Mouse (Mus musculus): Measurements from ENCODE around the gene Zg16. TPM values are rescaled to one million over a fixed set of nuclear protein-coding genes. Genes with fewer than 3 reads are reported as not detected.
"Not testable (repeated sequence)": the region's sequence is repeated elsewhere in the genome, so short reads cannot be mapped to it uniquely, and the experiment has no call there.

The Zg16 gene
- total RNA-seq, 2 experiments from 2014 or later: not detected

GRCm38 (mm10) chr7:127104560-127105332 is 17.6 kb upstream of the Zg16 start:
- DNase-seq (ENCODE audit: low spot score in 2 of 2): peak; percentile 60 to 71

- no peak for DNase-seq (ENCODE audit: low spot score in 2 of 2)
Observed at GRCm38 (mm10) chr7:127103960-127104359, 16.8 kb upstream of the Zg16 start.

GRCm38 (mm10) chr7:127102148-127102547 is 15.0 kb upstream of the Zg16 start:
- DNase-seq (ENCODE audit: low spot score in 2 of 2): no peak

GRCm38 (mm10) chr7:127101451-127102016 is 14.4 kb upstream of the Zg16 start:
- no peak for DNase-seq (ENCODE audit: low spot score in 2 of 2)

DNA sequence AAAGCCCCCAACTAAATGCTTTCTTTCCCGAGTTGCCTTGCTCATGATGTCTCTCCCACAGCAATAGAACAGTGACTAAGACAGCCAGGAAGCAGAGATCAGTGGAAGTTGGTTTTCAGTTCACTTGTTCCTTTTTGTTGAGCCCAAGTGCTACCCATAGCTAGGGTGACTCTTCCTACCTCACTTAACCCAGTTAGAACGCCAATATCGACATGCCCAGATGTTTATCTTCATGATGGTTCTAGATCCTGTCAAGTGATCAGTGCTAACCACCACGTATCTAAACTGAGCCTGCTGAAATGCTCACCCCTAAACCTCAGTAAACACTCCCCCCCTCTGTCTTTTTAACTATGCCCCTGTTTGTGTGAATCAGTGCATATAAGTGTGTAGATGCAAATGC is 12.4 kb upstream of the Zg16 start:
- no peak for DNase-seq (ENCODE audit: low spot score in 2 of 2)

GRCm38 (mm10) chr7:127098950-127099349 is 11.8 kb upstream of the Zg16 start:
- no peak for DNase-seq (ENCODE audit: low spot score in 2 of 2)

GRCm38 (mm10) chr7:127098521-127098920 is 11.4 kb upstream of the Zg16 start:
- no peak for DNase-seq (ENCODE audit: low spot score in 2 of 2)

GRCm38 (mm10) chr7:127096456-127096855 is 9.3 kb upstream of the Zg16 start:
- no peak for DNase-seq (ENCODE audit: low spot score in 2 of 2)

- DNase-seq (ENCODE audit: low spot score in 2 of 2): no peak
Observed at GRCm38 (mm10) chr7:127093914-127094313, 6.8 kb upstream of the Zg16 start.

DNA sequence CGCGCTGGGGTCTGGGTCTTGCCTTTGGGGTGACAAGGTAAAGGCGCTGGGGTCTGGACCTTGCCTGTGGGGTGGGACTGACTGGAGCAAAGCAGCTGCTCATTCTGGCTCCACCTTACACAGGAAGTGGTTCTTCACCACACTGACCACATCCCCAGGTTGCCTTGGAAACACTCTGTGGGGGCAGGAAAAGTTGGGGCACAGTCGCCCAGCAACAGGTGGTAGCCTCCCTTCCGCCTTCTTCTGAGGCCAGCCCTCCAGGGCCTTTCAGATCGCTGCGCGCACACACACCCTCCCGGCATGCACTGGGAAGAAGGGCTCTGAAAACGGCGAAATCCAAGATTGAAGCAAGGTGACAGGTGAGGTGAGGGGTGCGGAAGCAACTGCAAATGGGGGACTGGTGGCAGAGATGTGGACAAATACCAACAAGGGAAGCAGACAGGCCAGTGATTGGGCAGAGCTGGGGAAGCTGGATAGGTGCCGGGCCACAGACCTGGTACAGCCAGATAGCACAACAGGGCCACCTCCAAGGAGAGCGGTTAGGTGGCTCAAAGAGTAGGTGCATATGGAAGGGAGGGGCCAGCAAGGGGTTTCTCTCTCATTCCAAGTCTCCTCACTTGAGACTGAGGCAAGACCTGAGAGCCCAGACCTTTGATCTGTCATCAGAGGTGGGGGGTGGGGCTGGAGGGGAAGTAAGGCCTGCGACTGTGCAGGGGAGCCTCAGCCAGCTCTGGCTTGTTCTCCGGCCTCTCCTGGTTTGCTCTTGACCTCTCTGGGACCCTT is 4.2 kb upstream of the Zg16 start, which contains the start of gene AI467606:
Gene AI467606 (plus strand): TSS at position 246 of the 783 bp plus-strand sequence.
- DNase-seq (ENCODE audit: low spot score in 2 of 2): peak in 1 of 2 experiments; percentile 35

- no peak for DNase-seq (ENCODE audit: low spot score in 2 of 2)
Observed at GRCm38 (mm10) chr7:127090154-127091113, 3.3 kb upstream of the Zg16 start.

- DNase-seq (ENCODE audit: low spot score in 2 of 2): no peak
Observed at GRCm38 (mm10) chr7:127088901-127089845, 2.0 kb upstream of the Zg16 start.

- DNase-seq (ENCODE audit: low spot score in 2 of 2): no peak
Observed at GRCm38 (mm10) chr7:127088083-127088482, 955 bp upstream of the Zg16 start.

DNA sequence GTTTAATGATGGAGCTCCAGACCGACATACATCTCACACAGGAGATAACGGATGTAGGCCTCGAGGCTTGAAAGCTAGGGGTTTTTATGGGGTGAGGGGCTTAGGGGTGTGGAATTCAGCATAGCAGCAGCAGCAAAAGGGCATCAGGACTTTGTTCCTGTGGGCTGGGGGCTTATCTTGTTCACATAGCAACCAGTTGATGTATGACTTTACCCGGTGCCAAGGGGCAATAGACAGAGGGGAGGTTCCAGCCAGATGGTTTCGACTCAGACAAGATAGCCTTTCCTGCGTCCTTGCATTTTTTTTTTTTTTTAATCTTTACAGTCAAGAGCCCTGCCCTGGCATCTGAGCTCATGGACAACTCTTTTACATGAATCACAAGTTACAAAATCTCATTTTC is 1.4 kb downstream of the Zg16 start:
- DNase-seq (ENCODE audit: low spot score in 2 of 2): not testable (repeated sequence)

- DNase-seq (ENCODE audit: low spot score in 2 of 2): no peak
Observed at GRCm38 (mm10) chr7:127084794-127085193, 2.3 kb downstream of the Zg16 start.

- DNase-seq (ENCODE audit: low spot score in 2 of 2): no peak
Observed at GRCm38 (mm10) chr7:127083689-127084088, 3.4 kb downstream of the Zg16 start.

DNA sequence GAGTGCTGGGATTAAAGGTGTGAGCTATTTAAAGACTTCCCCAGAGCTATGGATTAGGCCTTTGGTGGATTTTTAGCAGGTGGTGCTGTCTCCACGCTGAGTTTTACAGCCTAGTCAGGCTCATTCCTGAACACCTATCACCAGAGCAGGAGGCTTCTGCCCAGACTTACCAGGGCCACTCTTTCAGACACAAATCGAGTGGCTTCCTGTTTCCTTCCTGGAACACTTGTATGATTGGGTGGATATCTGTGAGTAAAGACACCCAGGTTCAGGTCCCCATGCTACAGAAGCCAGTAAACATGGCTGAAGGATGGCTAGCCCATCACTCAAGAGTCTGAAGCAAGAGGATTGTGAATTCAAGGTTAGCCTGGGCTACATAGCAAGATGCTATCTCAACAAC is 4.1 kb downstream of the Zg16 start:
- DNase-seq (ENCODE audit: low spot score in 2 of 2): no peak

DNA sequence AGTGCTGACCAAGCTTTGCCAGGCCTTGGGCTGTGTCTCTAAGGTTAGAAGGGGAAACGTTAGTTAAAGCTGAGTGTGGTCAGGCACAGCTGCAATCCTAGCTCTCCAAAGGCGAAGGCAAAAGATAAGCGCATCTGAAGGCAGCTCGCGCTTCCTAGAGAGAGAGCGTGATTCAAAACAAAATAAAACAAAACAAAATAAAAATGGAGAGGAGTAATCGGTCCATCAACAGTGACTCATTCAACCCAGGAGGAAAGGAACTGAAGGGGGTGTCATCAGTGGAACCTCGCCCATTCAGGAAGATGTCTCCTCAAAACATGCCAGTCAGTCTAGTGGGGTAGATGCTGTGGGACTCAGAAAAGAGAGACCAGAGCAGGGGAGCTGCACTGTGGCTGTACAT is 4.9 kb downstream of the Zg16 start:
- DNase-seq (ENCODE audit: low spot score in 2 of 2): no peak

DNA sequence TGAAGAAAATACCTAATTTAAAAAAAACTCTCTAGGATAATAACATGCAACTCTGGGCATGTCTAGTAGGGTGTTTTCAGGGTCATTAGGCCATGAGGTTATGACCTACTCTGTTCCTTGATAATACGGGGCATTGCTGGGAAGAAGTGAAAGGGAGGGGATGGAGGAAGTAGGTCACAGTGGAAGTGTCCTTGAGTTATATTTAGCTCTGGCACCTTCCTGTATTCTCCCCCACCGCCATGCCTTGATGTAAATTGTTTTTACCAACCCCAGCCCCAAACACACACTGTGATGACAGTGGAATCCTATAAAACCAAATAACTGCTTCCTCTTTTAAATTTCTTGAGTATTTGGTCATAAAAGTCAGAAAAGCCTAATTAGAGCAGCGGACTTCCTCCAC is 7.1 kb downstream of the Zg16 start:
- no peak for DNase-seq (ENCODE audit: low spot score in 2 of 2)

GRCm38 (mm10) chr7:127077692-127078091 is 9.4 kb downstream of the Zg16 start:
- DNase-seq (ENCODE audit: low spot score in 2 of 2): no peak
